Mouse (Mus musculus) heart, postnatal 0 days (tissue): ENCODE measurements at regions not wholly inside any gene's neighbourhood (a gene's known extent, or its start where the extent isn't known, plus 50 kb on each side); places are given as distances from the start of the nearest gene placed in this dataset.

ENCODE experiments used
- ATAC-seq: fragments of 200-750 bp; cut with Nextera tagmentation; 2 replicates; pipeline ENCODE4 v1.8.0; 2017; ENCODE audit warnings: low read depth, moderate number of reproducible peaks, moderate library complexity; ENCODE audit not compliant: insufficient read depth
- DNase-seq: peaks from one replicate; pipeline ENCODE4 v3.0.0-alpha.2; 2016; ENCODE audit warnings: low spot score
- H3K27ac ChIP-seq: fragments of 300-500 bp; sonication (generic); 2 replicates; pipeline ENCODE4 v1.5.1; 2014; ENCODE audit warnings: low read depth, mild to moderate bottlenecking
- H3K27me3 ChIP-seq: fragments of 300-500 bp; sonication (generic); 2 replicates; pipeline ENCODE4 v1.6.1; 2014; ENCODE audit warnings: low read length, mixed read lengths; ENCODE audit not compliant: control insufficient read depth, insufficient read depth
- H3K36me3 ChIP-seq: fragments of 300-500 bp; sonication (generic); replicated peaks from 2 replicates; pipeline ENCODE4 v1.6.1; 2014; ENCODE audit warnings: low read length, mixed read lengths; ENCODE audit not compliant: control insufficient read depth, insufficient read depth
- H3K4me1 ChIP-seq: fragments of 300-500 bp; sonication (generic); 2 replicates; pipeline ENCODE4 v1.6.1; 2014; ENCODE audit warnings: antibody characterized with exemption; ENCODE audit not compliant: control insufficient read depth, insufficient read depth
- H3K4me2 ChIP-seq: fragments of 300-500 bp; sonication (generic); 2 replicates; pipeline ENCODE4 v1.6.1; 2014; ENCODE audit warnings: low read depth, mild to moderate bottlenecking, low read length, moderate library complexity
- H3K4me3 ChIP-seq: fragments of 300-500 bp; sonication (generic); 2 replicates; pipeline ENCODE4 v1.5.1; 2014; ENCODE audit warnings: low read depth, low read length
- H3K9ac ChIP-seq: fragments of 300-500 bp; sonication (generic); replicated peaks from 2 replicates; pipeline ENCODE4 v1.6.1; 2014; ENCODE audit warnings: low read depth, low read length, mixed read lengths
- H3K9me3 ChIP-seq: fragments of 300-500 bp; sonication (generic); replicated peaks from 2 replicates; pipeline ENCODE4 v1.6.1; 2016; ENCODE audit warnings: low read length; ENCODE audit not compliant: control insufficient read depth
- CTCF ChIP-seq: IDR thresholded peaks from 2 replicates; pipeline ENCODE4 v1.5.1; 2016; ENCODE audit warnings: antibody characterized with exemption, control low read depth, low read depth
- EP300 ChIP-seq: IDR thresholded peaks from 2 replicates; pipeline ENCODE4 v1.6.1; 2016; ENCODE audit warnings: antibody characterized with exemption, low read depth
- WGBS: fragments of 180-500 bp; shearing (Covaris S2); extraction: QIAGEN DNeasy Blood & Tissue Kit; methylation state at CpG from one replicate; pipeline ENCODE4 v1.1.7; 2014; 5-methylcytosine and 5-hydroxymethylcytosine counted together

GRCm38 (mm10) chr14:80247575-80247974 is 263.7 kb downstream of the Olfm4 start:
- no peak overlapping the region for H3K27ac ChIP-seq
- no peaks in the 10 kb centered on the region for H3K36me3 ChIP-seq
- no peaks in the 10 kb centered on the region for H3K27me3 ChIP-seq
- ATAC-seq (peak; percentile 75; the same call in 1 of the 2 replicates), DNase-seq (peak; percentile 37)
- no peak for TF ChIP-seq EP300
- no peak for TF ChIP-seq CTCF
- WGBS: 60% methylated on average over 2 of the region's 2 CpGs
- H3K4me2 ChIP-seq: no peak overlapping the region
- no peaks in the 10 kb centered on the region for H3K4me1 ChIP-seq
- no peak overlapping the region for H3K4me3 ChIP-seq
- no peak overlapping the region for H3K9ac ChIP-seq
- no peaks in the 10 kb centered on the region for H3K9me3 ChIP-seq

- TF ChIP-seq CTCF: no peak
- TF ChIP-seq EP300: no peak
- Histone ChIP-seq H3K4me1 (no peaks in the 10 kb centered on the region), H3K9ac (no peak overlapping the region), H3K9me3 (no peaks in the 10 kb centered on the region), H3K27me3 (no peaks in the 10 kb centered on the region), H3K36me3 (no peaks in the 10 kb centered on the region), H3K4me2 (no peak overlapping the region), H3K4me3 (no peak overlapping the region), H3K27ac (no peak overlapping the region)
- no peak for DNase-seq
- ATAC-seq: no peak
- 77% methylated on average over 1 of the region's 1 CpGs for WGBS
Observed at GRCm38 (mm10) chr14:80249882-80250281, 266.0 kb downstream of the Olfm4 start.

GRCm38 (mm10) chr14:80257086-80257485 is 273.2 kb downstream of the Olfm4 start:
- ATAC-seq (no peak), DNase-seq (peak; percentile 9)
- Histone ChIP-seq H3K9ac (no peak overlapping the region), H3K36me3 (no peaks in the 10 kb centered on the region), H3K9me3 (no peaks in the 10 kb centered on the region), H3K27me3 (no peaks in the 10 kb centered on the region), H3K27ac (no peak overlapping the region), H3K4me3 (no peak overlapping the region), H3K4me1 (no peaks in the 10 kb centered on the region), H3K4me2 (no peak overlapping the region)
- TF ChIP-seq CTCF (no peak), EP300 (no peak)
- WGBS: 34% methylated on average over 3 of the region's 3 CpGs

GRCm38 (mm10) chr14:80263173-80263572 is 279.3 kb downstream of the Olfm4 start:
- H3K9ac ChIP-seq: no peak overlapping the region
- no peaks in the 10 kb centered on the region for H3K9me3 ChIP-seq
- H3K27me3 ChIP-seq: no peaks in the 10 kb centered on the region
- ATAC-seq (no peak), DNase-seq (no peak)
- H3K27ac ChIP-seq: no peak overlapping the region
- no peaks in the 10 kb centered on the region for H3K4me1 ChIP-seq
- 62% methylated on average over 8 of the region's 8 CpGs for WGBS
- no peak overlapping the region for H3K4me3 ChIP-seq
- H3K4me2 ChIP-seq: no peak overlapping the region
- H3K36me3 ChIP-seq: no peaks in the 10 kb centered on the region
- TF ChIP-seq EP300 (no peak), CTCF (no peak)

- DNase-seq (no peak), ATAC-seq (no peak)
- Histone ChIP-seq H3K36me3 (no peaks in the 10 kb centered on the region), H3K4me3 (no peak overlapping the region), H3K4me1 (no peaks in the 10 kb centered on the region), H3K9ac (no peak overlapping the region), H3K27me3 (no peaks in the 10 kb centered on the region), H3K4me2 (no peak overlapping the region), H3K27ac (no peak overlapping the region), H3K9me3 (no peaks in the 10 kb centered on the region)
- TF ChIP-seq CTCF (no peak), EP300 (no peak)
- WGBS: 78% methylated on average over 7 of the region's 7 CpGs
Observed at GRCm38 (mm10) chr14:80265081-80265480, 281.2 kb downstream of the Olfm4 start.

GRCm38 (mm10) chr14:80269179-80269951 is 285.5 kb downstream of the Olfm4 start:
- Histone ChIP-seq H3K36me3 (no peaks in the 10 kb centered on the region), H3K9ac (no peak overlapping the region), H3K4me3 (no peak overlapping the region), H3K27me3 (no peaks in the 10 kb centered on the region), H3K27ac (no peak overlapping the region), H3K9me3 (no peaks in the 10 kb centered on the region), H3K4me1 (no peaks in the 10 kb centered on the region), H3K4me2 (no peak overlapping the region)
- TF ChIP-seq EP300 (no peak), CTCF (peak; percentile 75)
- DNase-seq (peak; percentile 35), ATAC-seq (no peak)
- 46% methylated on average over 7 of the region's 7 CpGs for WGBS
